Mouse (Mus musculus): ENCODE data around the gene Ptrh1.

DNA sequence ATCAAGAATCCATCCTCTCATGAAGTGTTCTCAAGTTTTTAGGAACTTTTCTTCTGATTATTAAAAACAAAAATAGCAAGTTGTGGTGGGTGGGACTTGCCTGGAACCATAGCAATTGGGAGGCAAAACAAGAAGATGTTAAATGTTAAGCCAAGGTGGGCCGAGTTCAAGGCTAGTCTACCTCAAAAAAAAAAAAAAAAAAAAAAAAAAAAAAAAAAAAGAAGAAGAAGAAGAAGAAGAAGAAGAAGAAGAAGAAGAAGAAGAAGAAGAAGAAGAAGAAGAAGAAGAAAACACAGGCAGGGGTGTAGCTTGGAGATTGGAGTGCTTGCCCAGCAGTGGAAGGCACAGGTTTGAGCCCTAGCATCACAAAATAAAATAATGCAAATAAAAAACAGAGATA, 49.2 kb downstream of the Ptrh1 start:
- no peak for TF ChIP-seq EP300 (IDR thresholded peaks at IDR 0.05; ENCODE audit: low read length)
- no peak for TF ChIP-seq HCFC1 (IDR thresholded peaks at IDR 0.05; ENCODE audit: low read depth, low read length)
- TF ChIP-seq TCF12 (IDR thresholded peaks at IDR 0.05; ENCODE audit: low read depth, low read length): no peak

Measured in CH12.LX (cell line).